Mouse (Mus musculus): ENCODE measurements around the gene Anapc11. TPM values are rescaled to one million over a fixed set of nuclear protein-coding genes. Genes with fewer than 3 reads are reported as not detected.

The Anapc11 gene
- 115 TPM for polyA plus RNA-seq (2017; shearing (Covaris generic))

GRCm38 (mm10) chr11:120598283-120598989 is at the start of gene Anapc11, which contains the start of gene Alyref:
TSS of gene Anapc11 (plus strand) at chr11:120598421.
TSS of gene Alyref (minus strand) at chr11:120598365.

GRCm38 (mm10) chr11:120549168-120549945 is 48.9 kb upstream of the Anapc11 start, which contains the start of gene Mcrip1:
TSS of gene Mcrip1 (minus strand) at chr11:120549727.

GRCm38 (mm10) chr11:120550810-120551440 is 47.3 kb upstream of the Anapc11 start, which contains the start of gene Ppp1r27:
TSS of gene Ppp1r27 (minus strand) at chr11:120551132.

GRCm38 (mm10) chr11:120572752-120573584 is 25.3 kb upstream of the Anapc11 start, which contains the start of gene P4hb:
TSS of gene P4hb (minus strand) at chr11:120573253.

GRCm38 (mm10) chr11:120581490-120582267 is 16.5 kb upstream of the Anapc11 start, which contains the start of gene Arhgdia:
TSS of gene Arhgdia (minus strand) at chr11:120581624.

GRCm38 (mm10) chr11:120608241-120609034 is 10.2 kb downstream of the Anapc11 start, which contains the start of gene Npb:
TSS of gene Npb (plus strand) at chr11:120608477.

GRCm38 (mm10) chr11:120617519-120618112 is 19.4 kb downstream of the Anapc11 start, which contains the start of gene Pcyt2:
TSS of gene Pcyt2 (minus strand) at chr11:120617936.

GRCm38 (mm10) chr11:120625152-120625775 is 27.0 kb downstream of the Anapc11 start, which contains the start of gene Sirt7:
TSS of gene Sirt7 (minus strand) at chr11:120625240.

GRCm38 (mm10) chr11:120633520-120634343 is 35.5 kb downstream of the Anapc11 start, which contains the start of gene Mafg:
TSS of gene Mafg (minus strand) at chr11:120633600.

GRCm38 (mm10) chr11:120643601-120643987 is 45.4 kb downstream of the Anapc11 start, which contains the start of gene Pycr1:
TSS of gene Pycr1 (minus strand) at chr11:120643769.

GRCm38 (mm10) chr11:120648001-120648476 is 49.8 kb downstream of the Anapc11 start, which contains the start of gene Myadml2:
TSS of gene Myadml2 (minus strand) at chr11:120648158.

Other genes with a start within 250 kb of the Anapc11 start
- 2,226 TPM for gene Actg1, start 249.9 kb upstream of the Anapc11 start, polyA plus RNA-seq (2017; shearing (Covaris generic))
- gene Fscn2, start 236.9 kb upstream of the Anapc11 start, polyA plus RNA-seq (2017; shearing (Covaris generic)) = 0.68 TPM
- gene Faap100, start 219.7 kb upstream of the Anapc11 start, polyA plus RNA-seq (2017; shearing (Covaris generic)) = 29.6 TPM
- gene Nploc4, start 160.7 kb upstream of the Anapc11 start, polyA plus RNA-seq (2017; shearing (Covaris generic)) = 54.4 TPM
- not detected for gene Tspan10, start 155.8 kb upstream of the Anapc11 start, polyA plus RNA-seq (2017; shearing (Covaris generic))
- gene Pde6g, start 144.9 kb upstream of the Anapc11 start, polyA plus RNA-seq (2017; shearing (Covaris generic)) = 0.35 TPM
- 14.6 TPM for gene Oxld1, start 140.4 kb upstream of the Anapc11 start, polyA plus RNA-seq (2017; shearing (Covaris generic))
- gene Ccdc137, start 140.3 kb upstream of the Anapc11 start, polyA plus RNA-seq (2017; shearing (Covaris generic)) = 50.7 TPM
- gene Arl16, start 130.8 kb upstream of the Anapc11 start, polyA plus RNA-seq (2017; shearing (Covaris generic)) = 36.3 TPM
- gene Mrpl12, start 113.8 kb upstream of the Anapc11 start, polyA plus RNA-seq (2017; shearing (Covaris generic)) = 70.7 TPM
- 8.9 TPM for gene Slc25a10, start 106.6 kb upstream of the Anapc11 start, polyA plus RNA-seq (2017; shearing (Covaris generic))
- not detected for gene Gcgr, start 67.7 kb upstream of the Anapc11 start, polyA plus RNA-seq (2017; shearing (Covaris generic))
- 144 TPM for gene Mcrip1, start 48.7 kb upstream of the Anapc11 start, polyA plus RNA-seq (2017; shearing (Covaris generic))
- not detected for gene Ppp1r27, start 47.3 kb upstream of the Anapc11 start, polyA plus RNA-seq (2017; shearing (Covaris generic))
- 244 TPM for gene P4hb, start 25.2 kb upstream of the Anapc11 start, polyA plus RNA-seq (2017; shearing (Covaris generic))
- 800 TPM for gene Arhgdia, start 16.8 kb upstream of the Anapc11 start, polyA plus RNA-seq (2017; shearing (Covaris generic))
- gene Alyref, start 56 bp upstream of the Anapc11 start, polyA plus RNA-seq (2017; shearing (Covaris generic)) = 327 TPM
- gene Npb, start 10.1 kb downstream of the Anapc11 start, polyA plus RNA-seq (2017; shearing (Covaris generic)) = 1.2 TPM
- 159 TPM for gene Pcyt2, start 19.5 kb downstream of the Anapc11 start, polyA plus RNA-seq (2017; shearing (Covaris generic))
- 300 TPM for gene Sirt7, start 26.8 kb downstream of the Anapc11 start, polyA plus RNA-seq (2017; shearing (Covaris generic))
- 17.6 TPM for gene Mafg, start 35.2 kb downstream of the Anapc11 start, polyA plus RNA-seq (2017; shearing (Covaris generic))
- 1.2 TPM for gene Pycr1, start 45.3 kb downstream of the Anapc11 start, polyA plus RNA-seq (2017; shearing (Covaris generic))
- gene Myadml2, start 49.7 kb downstream of the Anapc11 start, polyA plus RNA-seq (2017; shearing (Covaris generic)) = 0.41 TPM
- gene Notum, start 62.8 kb downstream of the Anapc11 start, polyA plus RNA-seq (2017; shearing (Covaris generic)) = not detected
- gene Aspscr1, start 74.6 kb downstream of the Anapc11 start, polyA plus RNA-seq (2017; shearing (Covaris generic)) = 178 TPM
- gene Cenpx, start 115.3 kb downstream of the Anapc11 start, polyA plus RNA-seq (2017; shearing (Covaris generic)) = 114 TPM
- 67.6 TPM for gene Lrrc45, start 115.5 kb downstream of the Anapc11 start, polyA plus RNA-seq (2017; shearing (Covaris generic))
- 1.8 TPM for gene Rac3, start 123.0 kb downstream of the Anapc11 start, polyA plus RNA-seq (2017; shearing (Covaris generic))
- 14.3 TPM for gene Dcxr, start 128.9 kb downstream of the Anapc11 start, polyA plus RNA-seq (2017; shearing (Covaris generic))
- gene Cbr2, start 133.7 kb downstream of the Anapc11 start, polyA plus RNA-seq (2017; shearing (Covaris generic)) = 0.59 TPM
- 29.4 TPM for gene Hmga1b, start 164.4 kb downstream of the Anapc11 start, polyA plus RNA-seq (2017; shearing (Covaris generic))
- 39.3 TPM for gene Rfng, start 185.8 kb downstream of the Anapc11 start, polyA plus RNA-seq (2017; shearing (Covaris generic))
- gene Gps1, start 185.9 kb downstream of the Anapc11 start, polyA plus RNA-seq (2017; shearing (Covaris generic)) = 159 TPM
- 83.8 TPM for gene Dus1l, start 198.0 kb downstream of the Anapc11 start, polyA plus RNA-seq (2017; shearing (Covaris generic))
- 45.8 TPM for gene Fasn, start 226.1 kb downstream of the Anapc11 start, polyA plus RNA-seq (2017; shearing (Covaris generic))

Data from CD4-positive, CD25-positive, alpha-beta regulatory T cell (primary cell).